Mouse (Mus musculus): ENCODE results near the gene Itpr1.

- TF ChIP-seq POLR2A (IDR thresholded peaks at IDR 0.05; ENCODE audit: insufficient read depth, low read depth, low read length) (no peak), CTCF (IDR thresholded peaks at IDR 0.05; ENCODE audit: insufficient read depth, low read depth, low read length) (no peak)
These were observed 24.1 kb downstream of the Itpr1 start for GRCm38 (mm10) chr6:108236996-108237395.

All from olfactory bulb, adult 2 months (tissue).